Mouse (Mus musculus) bone marrow, adult 2 months (tissue): ENCODE measurements around the gene Vezt.

Experiments
- CTCF ChIP-seq: fragments of 200-500 bp; IDR thresholded peaks from 2 replicates; pipeline ENCODE4 v1.5.1; 2011; ENCODE audit warnings: low read length, control low read depth; ENCODE audit not compliant: control insufficient read depth, insufficient read depth
- POLR2A ChIP-seq: fragments of 200-500 bp; IDR thresholded peaks from 2 replicates; pipeline ENCODE4 v1.6.1; 2011; ENCODE audit warnings: low read depth, mild to moderate bottlenecking, control low read depth, low read length, borderline replicate concordance; ENCODE audit not compliant: control insufficient read depth

- TF ChIP-seq CTCF, result no peak
- TF ChIP-seq POLR2A, result no peak
Observed at GRCm38 (mm10) chr10:93944241-93944640, 91.4 kb downstream of the Vezt start.
